Mouse (Mus musculus): ENCODE measurements around the gene Sh3d21. TPM values are rescaled to one million over a fixed set of nuclear protein-coding genes. Genes with fewer than 3 reads are reported as not detected.

The Sh3d21 gene
- polyA plus RNA-seq, 1 experiment from 2014 or later, result 1.3 TPM

- Histone ChIP-seq H3K4me3 (peak overlapping the region; percentile 92), H3K9ac (peak overlapping the region; percentile 69; the same call in 1 of the 2 replicates), H3K36me3 (peaks cover 7% of the 10 kb centered on the region; the same call in 1 of the 2 replicates), H3K27ac (peak overlapping the region; percentile 92), H3K9me3 (no peaks in the 10 kb centered on the region), H3K4me2 (peak overlapping the region; percentile 99), H3K4me1 (replicated peaks) (peaks cover 61% of the 10 kb centered on the region), H3K27me3 (no peaks in the 10 kb centered on the region)
- WGBS, result 39% methylated on average over 7 of the region's 7 CpGs
- no peak for ATAC-seq (ENCODE audit: low FRiP score)
Observed at GRCm38 (mm10) chr4:126102061-126102841, 61.0 kb downstream of the Sh3d21 start.

GRCm38 (mm10) chr4:126100764-126101163 lies 62.5 kb downstream of the Sh3d21 start:
- WGBS, result 94% methylated on average over 3 of the region's 3 CpGs
- H3K36me3 ChIP-seq, result peaks cover 7% of the 10 kb centered on the region; the same call in 1 of the 2 replicates
- H3K4me3 ChIP-seq, result no peak overlapping the region
- H3K9ac ChIP-seq, result no peak overlapping the region
- H3K27ac ChIP-seq, result no peak overlapping the region
- peaks cover 53% of the 10 kb centered on the region for H3K4me1 ChIP-seq (replicated peaks)
- ATAC-seq (ENCODE audit: low FRiP score), result no peak
- H3K9me3 ChIP-seq, result no peaks in the 10 kb centered on the region
- H3K4me2 ChIP-seq, result no peak overlapping the region
- no peaks in the 10 kb centered on the region for H3K27me3 ChIP-seq

Other genes with a start within 250 kb of the Sh3d21 start
- 0.48 and 0.74 TPM in 2 replicates for gene Csf3r, start 138.9 kb downstream of the Sh3d21 start, polyA plus RNA-seq (2015; fragmentation: Nextera tagmentation; extraction: Ambion mirVana)
- 131 and 136 TPM in 2 replicates for gene Mrps15, start 116.6 kb downstream of the Sh3d21 start, polyA plus RNA-seq (2015; fragmentation: Nextera tagmentation; extraction: Ambion mirVana)
- gene Oscp1, start 104.9 kb downstream of the Sh3d21 start, polyA plus RNA-seq (2015; fragmentation: Nextera tagmentation; extraction: Ambion mirVana), result 33.1 and 35.1 TPM in 2 replicates
- gene Lsm10, start 66.9 kb downstream of the Sh3d21 start, polyA plus RNA-seq (2015; fragmentation: Nextera tagmentation; extraction: Ambion mirVana), result 47.5 and 47.9 TPM in 2 replicates
- gene Stk40, start 59.5 kb downstream of the Sh3d21 start, polyA plus RNA-seq (2015; fragmentation: Nextera tagmentation; extraction: Ambion mirVana), result 35.1 and 35.5 TPM in 2 replicates
- 15.0 and 15.5 TPM in 2 replicates for gene Eva1b, start 15.7 kb downstream of the Sh3d21 start, polyA plus RNA-seq (2015; fragmentation: Nextera tagmentation; extraction: Ambion mirVana)
- gene Thrap3, start 39.3 kb upstream of the Sh3d21 start, polyA plus RNA-seq (2015; fragmentation: Nextera tagmentation; extraction: Ambion mirVana), result 163 and 166 TPM in 2 replicates
- gene Map7d1, start 92.9 kb upstream of the Sh3d21 start, polyA plus RNA-seq (2015; fragmentation: Nextera tagmentation; extraction: Ambion mirVana), result 79.5 and 81.8 TPM in 2 replicates
- 160 and 168 TPM in 2 replicates for gene Trappc3, start 98.8 kb upstream of the Sh3d21 start, polyA plus RNA-seq (2015; fragmentation: Nextera tagmentation; extraction: Ambion mirVana)
- gene Col8a2, start 123.3 kb upstream of the Sh3d21 start, polyA plus RNA-seq (2015; fragmentation: Nextera tagmentation; extraction: Ambion mirVana), result 7.6 and 10.1 TPM in 2 replicates
- 78.2 and 81.6 TPM in 2 replicates for gene Adprhl2, start 158.2 kb upstream of the Sh3d21 start, polyA plus RNA-seq (2015; fragmentation: Nextera tagmentation; extraction: Ambion mirVana)
- 7.0 and 8.5 TPM in 2 replicates for gene Tekt2, start 162.2 kb upstream of the Sh3d21 start, polyA plus RNA-seq (2015; fragmentation: Nextera tagmentation; extraction: Ambion mirVana)

All from hindbrain, embryonic 13.5 days (tissue).